In genomic region chr2:117710173-117710813, GRCm38 (mm10) we compare ENCODE assay signal across 22 mouse cellular contexts.
A peak's percentile ranks its signal among the peaks of the same experiment; 100 is the strongest.
DNase-seq lines count a peak whose midpoint lies in the region; ATAC-seq and TF ChIP-seq lines count a peak whose summit lies in the region.
"Had no signal": no experiment of that assay in that cellular context is flagged by ENCODE, and none has a peak within 500 bp of the region (broad histone marks: within the 10 kb centered on the region; RNA-seq: fewer than 3 reads in every experiment).

No protein-coding gene starts in this region.

- no peaks in the 10 kb centered on the region for H3K4me1 ChIP-seq in heart, embryonic 11.5 days (ENCODE audit: control insufficient read depth, insufficient read depth, low read length)
- 0 out of 2 replicates have a peak, but pooled peaks cover 5% of the 10 kb centered on the region for H3K4me1 ChIP-seq in lung, embryonic 15.5 days
- no peaks in the 10 kb centered on the region for H3K4me1 ChIP-seq in thymus, adult 2 months (replicated peaks; ENCODE audit: control insufficient read depth, insufficient read depth, low read length)
- H3K4me1 ChIP-seq: forebrain, embryonic 15.5 days; limb, embryonic 13.5 days; liver, embryonic 15.5 days; stomach, embryonic 15.5 days had no signal

- no peak overlapping the region for H3K4me2 ChIP-seq in heart, embryonic 11.5 days
- H3K4me2 ChIP-seq in lung, embryonic 15.5 days: no peak overlapping the region
- peak overlapping the region; percentile 21 for H3K4me2 ChIP-seq in myocyte (ENCODE audit: low read depth)
- H3K4me2 ChIP-seq: forebrain, embryonic 15.5 days; limb, embryonic 13.5 days; liver, embryonic 15.5 days; stomach, embryonic 15.5 days had no signal

- no peak for TF ChIP-seq POLR2A in myocyte (IDR thresholded peaks at IDR 0.05; ENCODE audit: insufficient read length, low read depth)
- TF ChIP-seq POLR2A in thymus, adult 2 months (IDR thresholded peaks at IDR 0.05; ENCODE audit: control insufficient read depth, extremely low read depth, insufficient read depth, low read length, poor library complexity): no peak

- no peaks in the 10 kb centered on the region for H3K36me3 ChIP-seq in heart, embryonic 11.5 days (ENCODE audit: control insufficient read depth, insufficient read depth, low read length)
- H3K36me3 ChIP-seq in lung, embryonic 15.5 days: no peaks in the 10 kb centered on the region
- H3K36me3 ChIP-seq in myocyte (ENCODE audit: control insufficient read depth, insufficient read depth): no peaks in the 10 kb centered on the region
- no peaks in the 10 kb centered on the region for H3K36me3 ChIP-seq in thymus, adult 2 months (ENCODE audit: control insufficient read depth, insufficient read depth, low read length)
- H3K36me3 ChIP-seq: forebrain, embryonic 15.5 days; limb, embryonic 13.5 days; liver, embryonic 15.5 days; stomach, embryonic 15.5 days had no signal

- peak; percentile 8 to 27 for DNase-seq in heart, postnatal 10 days
- DNase-seq in NIH3T3 (ENCODE audit: low read depth): peak; percentile 81
- no peak for DNase-seq in thymus, adult 2 months
- no peak for DNase-seq in embryo, embryonic 9.5 days (ENCODE audit: extremely low spot score)
- DNase-seq: adrenal gland, postnatal 25 days; cerebellum, adult 8-10 months; gastrocnemius, postnatal 36 days; kidney, adult 11 months; kidney, postnatal 25 days; layer of hippocampus, adult 9-11 months had no signal

- 63% methylated on average over 7 of the region's 7 CpGs for WGBS in heart, embryonic 11.5 days (ENCODE audit: insufficient replicate concordance)
- 58% methylated on average over 7 of the region's 7 CpGs for WGBS in lung, embryonic 15.5 days
- 95% methylated on average over 7 of the region's 7 CpGs for WGBS in thymus, adult 2 months

- no peak overlapping the region for H3K9ac ChIP-seq in heart, embryonic 11.5 days (ENCODE audit: low read depth, low read length)
- H3K9ac ChIP-seq in lung, embryonic 15.5 days: no peak overlapping the region
- H3K9ac ChIP-seq: forebrain, embryonic 15.5 days; limb, embryonic 13.5 days; liver, embryonic 15.5 days; stomach, embryonic 15.5 days had no signal

- no peak overlapping the region for H3K4me3 ChIP-seq in heart, embryonic 11.5 days (ENCODE audit: low read depth, low read length)
- no peak overlapping the region for H3K4me3 ChIP-seq in lung, embryonic 15.5 days
- H3K4me3 ChIP-seq in myocyte: no peak overlapping the region
- H3K4me3 ChIP-seq in thymus, adult 2 months (ENCODE audit: control insufficient read depth, insufficient read depth, low read length): no peak overlapping the region
- H3K4me3 ChIP-seq: forebrain, embryonic 15.5 days; limb, embryonic 13.5 days; liver, embryonic 15.5 days; megakaryocyte, embryonic 14.5 days; stomach, embryonic 15.5 days had no signal

- intact Hi-C loops in heart, postnatal 10 days (cut with DNase I): no loop called here

- H3ac ChIP-seq in myocyte (ENCODE audit: control insufficient read depth, insufficient read length): no peak overlapping the region

- no peak for ATAC-seq in heart, embryonic 11.5 days (replicated peaks; ENCODE audit: insufficient number of reproducible peaks, low FRiP score, low TSS enrichment)
- peak; percentile 81; the same call in 1 of the 2 replicates for ATAC-seq in lung, embryonic 15.5 days (ENCODE audit: borderline replicate concordance, extremely low read depth, low FRiP score, low TSS enrichment)
- ATAC-seq: activated CD4-positive, CD25-positive, alpha-beta regulatory T cell, adult 4 months; forebrain, embryonic 15.5 days; hindbrain, postnatal 0 days; midbrain, embryonic 16.5 days had no signal

- H3K79me2 ChIP-seq in myocyte (ENCODE audit: control insufficient read depth, insufficient read depth): no peaks in the 10 kb centered on the region

- no peak for TF ChIP-seq CTCF in thymus, adult 2 months (IDR thresholded peaks at IDR 0.05; ENCODE audit: borderline replicate concordance, control insufficient read depth, extremely low read depth, insufficient read depth, low read length, poor library complexity)

- no peak overlapping the region for H3K27ac ChIP-seq in heart, embryonic 11.5 days (ENCODE audit: low read depth, low read length)
- peak overlapping the region; percentile 7; the same call in 1 of the 2 replicates for H3K27ac ChIP-seq in lung, embryonic 15.5 days
- H3K27ac ChIP-seq in thymus, adult 2 months (ENCODE audit: control insufficient read depth, insufficient read depth, low read length): no peak overlapping the region
- H3K27ac ChIP-seq: forebrain, embryonic 15.5 days; hindbrain, postnatal 0 days; limb, embryonic 13.5 days; liver, embryonic 15.5 days; stomach, embryonic 15.5 days had no signal

- no peaks in the 10 kb centered on the region for H3K27me3 ChIP-seq in heart, embryonic 11.5 days (ENCODE audit: control insufficient read depth, insufficient read depth, low read length)
- H3K27me3 ChIP-seq in lung, embryonic 15.5 days: no peaks in the 10 kb centered on the region
- no peaks in the 10 kb centered on the region for H3K27me3 ChIP-seq in myocyte (ENCODE audit: control insufficient read depth, insufficient read depth, insufficient read length)
- no peaks in the 10 kb centered on the region for H3K27me3 ChIP-seq in thymus, adult 2 months (ENCODE audit: control insufficient read depth, insufficient read depth, low read length)
- H3K27me3 ChIP-seq: CH12.LX; forebrain, embryonic 15.5 days; limb, embryonic 13.5 days; liver, embryonic 15.5 days; stomach, embryonic 15.5 days had no signal

- H3K9me3 ChIP-seq in heart, embryonic 11.5 days (replicated peaks; ENCODE audit: control insufficient read depth, low read length): no peaks in the 10 kb centered on the region
- H3K9me3 ChIP-seq in lung, embryonic 15.5 days: no peaks in the 10 kb centered on the region
- H3K9me3 ChIP-seq: forebrain, embryonic 15.5 days; limb, embryonic 13.5 days; liver, embryonic 15.5 days; megakaryocyte, embryonic 14.5 days; stomach, embryonic 15.5 days had no signal

TF ChIP-seq in myocyte, 11 proteins besides CTCF, POLR2A, EP300 and RAD21:
- no peak for TF ChIP-seq MYOG (IDR thresholded peaks at IDR 0.05; ENCODE audit: control insufficient read depth in 1 of 3, insufficient read depth in 1 of 3, insufficient read length in 2 of 3, low read depth in 2 of 3)
- TF ChIP-seq MAX (IDR thresholded peaks at IDR 0.05; ENCODE audit: low read depth): no peak
- TF ChIP-seq USF1 (IDR thresholded peaks at IDR 0.05; ENCODE audit: low read depth): no peak
- no peak for TF ChIP-seq MYOD1 (IDR thresholded peaks at IDR 0.05; ENCODE audit: control insufficient read depth in 1 of 3, insufficient read length in 2 of 3, low read depth in 2 of 3)
- TF ChIP-seq TCF3 (IDR thresholded peaks at IDR 0.05; ENCODE audit: insufficient read length, low read depth): no peak
- no peak for TF ChIP-seq SRF (IDR thresholded peaks at IDR 0.05; ENCODE audit: control insufficient read depth, insufficient read length, low read depth)
- no peak for TF ChIP-seq E2F4 (IDR thresholded peaks at IDR 0.05; ENCODE audit: insufficient read depth)
- no peak for TF ChIP-seq POLR2AphosphoS2 (IDR thresholded peaks at IDR 0.05; ENCODE audit: insufficient read length, low read depth)
- no peak for TF ChIP-seq CEBPB (IDR thresholded peaks at IDR 0.05; ENCODE audit: insufficient read depth, poor library complexity, severe bottlenecking)
- TF ChIP-seq TCF12 (IDR thresholded peaks at IDR 0.05; ENCODE audit: insufficient read depth, poor library complexity, severe bottlenecking): no peak
- TF ChIP-seq REST (IDR thresholded peaks at IDR 0.05; ENCODE audit: insufficient read depth, insufficient read length): no peak

Comparison
In these comparisons a context has a peak if more than half of its experiments do, and no peak if none do; other contexts are left out.
1. DNase-seq: peak in heart, postnatal 10 days (2 of 2) and NIH3T3 (single experiment); none in thymus, adult 2 months (single experiment) and embryo, embryonic 9.5 days (single experiment).